Mouse (Mus musculus): ENCODE data around the gene Ntn3. TPM values are rescaled to one million over a fixed set of nuclear protein-coding genes. Genes with fewer than 3 reads are reported as not detected.

Ntn3 gene
- polyA plus RNA-seq, 1 experiment from 2014 or later, result 2.8 TPM

GRCm38 (mm10) chr17:24156394-24156793 lies 52.9 kb downstream of the Ntn3 start:
- Histone ChIP-seq H3K4me3 (ENCODE audit: low read depth, low read length) (no peak overlapping the region), H3K27me3 (ENCODE audit: control insufficient read depth, insufficient read depth, low read length) (no peaks in the 10 kb centered on the region), H3K9me3 (ENCODE audit: control insufficient read depth, low read length) (no peaks in the 10 kb centered on the region), H3K4me1 (replicated peaks; ENCODE audit: control insufficient read depth, insufficient read depth) (no peaks in the 10 kb centered on the region), H3K4me2 (replicated peaks; ENCODE audit: low read depth) (no peak overlapping the region), H3K9ac (ENCODE audit: low read length) (no peak overlapping the region), H3K36me3 (ENCODE audit: control insufficient read depth, insufficient read depth, low read length) (peaks cover 4% of the 10 kb centered on the region), H3K27ac (replicated peaks) (no peak overlapping the region)
- DNase-seq (ENCODE audit: low spot score) (no peak), ATAC-seq (ENCODE audit: low FRiP score, low TSS enrichment) (no peak)
- TF ChIP-seq EP300 (optimal IDR thresholded peaks at IDR 0.05) (no peak), CTCF (IDR thresholded peaks at IDR 0.05; ENCODE audit: low read depth) (no peak)
- 80% methylated on average over 3 of the region's 3 CpGs for WGBS

- Histone ChIP-seq H3K27ac (replicated peaks) (no peak overlapping the region), H3K36me3 (ENCODE audit: control insufficient read depth, insufficient read depth, low read length) (peaks cover 4% of the 10 kb centered on the region), H3K9ac (ENCODE audit: low read length) (no peak overlapping the region), H3K4me3 (ENCODE audit: low read depth, low read length) (no peak overlapping the region), H3K4me1 (replicated peaks; ENCODE audit: control insufficient read depth, insufficient read depth) (no peaks in the 10 kb centered on the region), H3K27me3 (ENCODE audit: control insufficient read depth, insufficient read depth, low read length) (no peaks in the 10 kb centered on the region), H3K4me2 (replicated peaks; ENCODE audit: low read depth) (no peak overlapping the region), H3K9me3 (ENCODE audit: control insufficient read depth, low read length) (no peaks in the 10 kb centered on the region)
- no peak for ATAC-seq (ENCODE audit: low FRiP score, low TSS enrichment)
- TF ChIP-seq CTCF (IDR thresholded peaks at IDR 0.05; ENCODE audit: low read depth) (no peak), EP300 (optimal IDR thresholded peaks at IDR 0.05) (no peak)
- WGBS, result 91% methylated on average over 9 of the region's 9 CpGs
- DNase-seq (ENCODE audit: low spot score), result no peak
Observed at GRCm38 (mm10) chr17:24155742-24156141, 53.6 kb downstream of the Ntn3 start.

- peaks cover 4% of the 10 kb centered on the region for H3K36me3 ChIP-seq (ENCODE audit: control insufficient read depth, insufficient read depth, low read length)
- no peak overlapping the region for H3K4me3 ChIP-seq (ENCODE audit: low read depth, low read length)
- H3K9me3 ChIP-seq (ENCODE audit: control insufficient read depth, low read length), result no peaks in the 10 kb centered on the region
- DNase-seq (ENCODE audit: low spot score) (peak; percentile 50), ATAC-seq (ENCODE audit: low FRiP score, low TSS enrichment) (no peak; the same call in 1 of the 2 replicates)
- WGBS, result 58% methylated on average over 3 of the region's 3 CpGs
- no peaks in the 10 kb centered on the region for H3K27me3 ChIP-seq (ENCODE audit: control insufficient read depth, insufficient read depth, low read length)
- no peaks in the 10 kb centered on the region for H3K4me1 ChIP-seq (replicated peaks; ENCODE audit: control insufficient read depth, insufficient read depth)
- H3K4me2 ChIP-seq (replicated peaks; ENCODE audit: low read depth), result no peak overlapping the region
- TF ChIP-seq CTCF (IDR thresholded peaks at IDR 0.05; ENCODE audit: low read depth) (peak; percentile 23), EP300 (optimal IDR thresholded peaks at IDR 0.05) (no peak)
- H3K27ac ChIP-seq (replicated peaks), result no peak overlapping the region
- H3K9ac ChIP-seq (ENCODE audit: low read length), result no peak overlapping the region
Observed at GRCm38 (mm10) chr17:24154463-24154862, 54.9 kb downstream of the Ntn3 start.

Small RNAs within 50 kb of the gene (microRNA-seq; reads per million reads assigned to microRNA genes)
- gene Mir5134, result 1.3 reads per million
- gene Mir6965, result not detected

Other genes with a start within 250 kb of the Ntn3 start
- 0.08 and 0.11 TPM in 2 replicates for gene Prss30, start 229.0 kb downstream of the Ntn3 start, polyA plus RNA-seq (2015; fragmentation: Nextera tagmentation; extraction: Ambion mirVana)
- gene Prss22, start 211.4 kb downstream of the Ntn3 start, polyA plus RNA-seq (2015; fragmentation: Nextera tagmentation; extraction: Ambion mirVana), result 3.4 and 4.8 TPM in 2 replicates
- 40.8 and 47.1 TPM in 2 replicates for gene Prss27, start 171.4 kb downstream of the Ntn3 start, polyA plus RNA-seq (2015; fragmentation: Nextera tagmentation; extraction: Ambion mirVana)
- 44.7 and 45.6 TPM in 2 replicates for gene Kctd5, start 136.0 kb downstream of the Ntn3 start, polyA plus RNA-seq (2015; fragmentation: Nextera tagmentation; extraction: Ambion mirVana)
- gene Pdpk1, start 58.6 kb downstream of the Ntn3 start, polyA plus RNA-seq (2015; fragmentation: Nextera tagmentation; extraction: Ambion mirVana), result 26.7 and 28.0 TPM in 2 replicates
- 20.5 and 21.7 TPM in 2 replicates for gene Amdhd2, start 45.8 kb downstream of the Ntn3 start, polyA plus RNA-seq (2015; fragmentation: Nextera tagmentation; extraction: Ambion mirVana)
- gene Atp6v0c, start 39.8 kb downstream of the Ntn3 start, polyA plus RNA-seq (2015; fragmentation: Nextera tagmentation; extraction: Ambion mirVana), result 608 and 627 TPM in 2 replicates
- 1.4 and 1.5 TPM in 2 replicates for gene Tbc1d24, start 4.0 kb downstream of the Ntn3 start, polyA plus RNA-seq (2015; fragmentation: Nextera tagmentation; extraction: Ambion mirVana)
- gene Tedc2, start 11.3 kb upstream of the Ntn3 start, polyA plus RNA-seq (2015; fragmentation: Nextera tagmentation; extraction: Ambion mirVana), result 4.8 and 6.1 TPM in 2 replicates
- 8.7 and 11.8 TPM in 2 replicates for gene Ccnf, start 42.0 kb upstream of the Ntn3 start, polyA plus RNA-seq (2015; fragmentation: Nextera tagmentation; extraction: Ambion mirVana)
- 0.15 TPM in 1 of 2 replicates, not detected in the other for gene Abca17, start 141.5 kb upstream of the Ntn3 start, polyA plus RNA-seq (2015; fragmentation: Nextera tagmentation; extraction: Ambion mirVana)
- 9.2 and 10.9 TPM in 2 replicates for gene Abca3, start 142.4 kb upstream of the Ntn3 start, polyA plus RNA-seq (2015; fragmentation: Nextera tagmentation; extraction: Ambion mirVana)
- gene Rnps1, start 205.0 kb upstream of the Ntn3 start, polyA plus RNA-seq (2015; fragmentation: Nextera tagmentation; extraction: Ambion mirVana), result 106 and 113 TPM in 2 replicates
- gene Eci1, start 217.1 kb upstream of the Ntn3 start, polyA plus RNA-seq (2015; fragmentation: Nextera tagmentation; extraction: Ambion mirVana), result 250 and 263 TPM in 2 replicates
- gene Dnase1l2, start 233.6 kb upstream of the Ntn3 start, polyA plus RNA-seq (2015; fragmentation: Nextera tagmentation; extraction: Ambion mirVana), result 88.0 and 98.5 TPM in 2 replicates